Mouse (Mus musculus) spleen, postnatal 4 days (tissue): ENCODE measurements at regions not wholly inside any gene's neighbourhood (a gene's known extent, or its start where the extent isn't known, plus 50 kb on each side); places are given as distances from the start of the nearest gene placed in this dataset.

Experiments
- DNase-seq, 2 experiments: peaks; one replicate each; pipeline ENCODE4 v3.0.0; 2022; ENCODE audit warnings: low spot score in 2 of 2

DNA sequence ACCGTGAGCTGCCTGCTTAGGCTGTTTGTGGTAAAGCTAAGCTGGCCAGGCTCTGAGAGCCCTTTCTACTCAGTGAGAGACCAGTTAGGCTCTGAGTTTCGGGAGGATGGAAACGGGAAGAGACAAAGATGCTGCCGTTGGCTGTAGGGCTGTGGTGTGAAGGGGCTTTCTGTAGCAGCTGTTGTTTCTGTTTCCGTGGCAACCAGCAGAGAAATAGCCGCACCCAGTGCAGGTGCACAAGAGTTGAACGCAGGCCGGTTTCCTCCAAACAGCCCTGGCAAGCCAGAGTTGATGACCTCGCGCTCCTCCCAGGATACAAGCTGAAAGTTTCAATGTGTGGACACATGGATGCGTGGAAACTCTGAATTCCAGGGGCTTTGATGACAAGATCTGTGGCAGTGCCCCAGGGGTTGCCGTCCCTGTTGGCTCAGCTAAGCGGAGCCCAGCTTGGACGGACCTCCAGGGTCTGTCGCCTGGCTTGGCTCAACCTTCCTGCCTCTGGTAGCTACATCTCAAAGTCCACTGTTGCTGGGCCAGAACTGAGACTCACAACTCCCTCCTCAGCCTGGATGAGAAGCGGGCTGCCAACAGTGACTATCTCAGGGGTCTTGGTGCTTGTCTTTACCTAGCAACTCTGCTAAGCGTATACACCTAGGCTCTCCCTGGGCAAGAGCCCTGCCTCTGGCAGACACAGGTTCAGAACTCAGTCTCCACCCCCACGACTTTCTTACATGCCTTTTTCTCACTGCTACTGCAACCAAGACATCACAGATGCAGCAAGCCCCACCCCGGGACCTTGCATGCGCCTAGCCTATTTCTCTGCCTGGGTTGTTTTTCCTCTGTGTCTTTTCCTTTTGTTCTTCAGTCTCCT lies 192.6 kb upstream of the Map3k1 start:
- peak; percentile 61 to 78 for DNase-seq

DNA sequence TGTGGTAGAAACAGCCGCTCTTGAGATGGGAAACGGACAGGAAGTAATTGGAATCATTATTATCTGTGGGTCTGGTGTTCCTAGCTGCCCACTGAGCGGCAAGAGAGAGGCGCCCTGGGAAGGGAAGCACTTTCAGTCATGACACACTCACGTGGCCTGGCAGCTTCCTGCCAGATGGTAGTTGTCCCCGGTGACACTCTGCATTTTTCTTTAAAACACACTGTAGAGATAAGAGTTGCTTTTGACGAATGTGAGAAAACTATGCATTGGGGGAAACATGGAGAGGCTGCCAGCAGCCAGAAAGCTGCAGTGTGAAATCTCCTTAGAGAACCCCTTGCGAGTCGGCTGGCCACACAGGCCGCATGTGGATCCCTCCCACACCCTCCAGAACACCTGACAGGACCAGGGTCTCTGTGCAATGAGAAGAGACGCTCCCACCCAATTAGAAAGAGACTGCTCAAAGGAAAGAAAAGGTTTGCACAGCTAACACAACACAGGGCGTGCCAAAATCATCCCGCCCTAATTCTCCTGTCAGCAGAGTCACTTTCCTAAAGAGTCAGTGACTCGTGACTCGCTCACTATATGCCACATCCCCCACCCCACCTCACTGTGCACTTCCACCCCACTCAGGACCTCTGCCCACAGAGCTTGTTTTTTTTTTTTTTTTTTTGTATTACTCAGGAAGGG lies 194.0 kb upstream of the Map3k1 start:
- peak; percentile 46 to 74 for DNase-seq

DNA sequence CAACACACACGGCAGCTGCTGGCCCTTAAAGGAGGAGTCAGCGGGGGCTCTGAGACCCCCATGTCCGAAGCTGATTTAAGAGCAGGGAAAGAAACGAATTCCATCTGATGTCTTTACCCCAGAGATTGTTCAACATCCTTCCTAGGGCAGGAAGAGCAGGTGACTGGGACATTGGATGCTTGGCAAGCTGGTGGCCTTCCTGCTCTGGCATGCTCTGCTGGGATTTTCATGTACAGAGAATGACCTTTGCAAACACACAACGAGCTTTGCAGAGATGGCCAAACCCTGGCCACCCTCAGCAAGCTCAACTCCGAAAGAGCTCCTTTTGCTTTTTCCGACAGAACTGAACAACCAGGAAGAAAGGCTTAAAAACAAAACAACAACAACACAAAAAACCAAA lies 194.7 kb upstream of the Map3k1 start:
- no peak for DNase-seq

DNA sequence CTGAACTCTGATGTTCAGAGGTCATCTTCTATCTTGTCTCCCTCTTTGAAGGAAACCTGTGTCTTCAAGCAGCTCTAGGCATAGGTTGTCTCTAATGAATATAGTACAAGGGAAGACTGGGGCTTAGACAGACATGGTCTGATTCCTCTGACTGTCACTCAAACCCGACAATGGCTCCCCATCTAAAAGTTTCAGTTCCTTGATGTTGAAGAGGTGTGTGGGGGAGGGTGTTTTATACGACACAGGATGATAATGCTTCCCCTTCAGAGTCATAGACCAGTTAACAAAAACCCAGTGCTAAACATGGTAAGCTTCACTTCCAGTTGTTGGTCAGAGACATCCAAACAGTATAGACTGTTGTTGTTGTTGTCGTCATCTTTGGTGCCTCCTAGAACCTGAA lies 195.3 kb upstream of the Map3k1 start:
- no peak for DNase-seq

DNA sequence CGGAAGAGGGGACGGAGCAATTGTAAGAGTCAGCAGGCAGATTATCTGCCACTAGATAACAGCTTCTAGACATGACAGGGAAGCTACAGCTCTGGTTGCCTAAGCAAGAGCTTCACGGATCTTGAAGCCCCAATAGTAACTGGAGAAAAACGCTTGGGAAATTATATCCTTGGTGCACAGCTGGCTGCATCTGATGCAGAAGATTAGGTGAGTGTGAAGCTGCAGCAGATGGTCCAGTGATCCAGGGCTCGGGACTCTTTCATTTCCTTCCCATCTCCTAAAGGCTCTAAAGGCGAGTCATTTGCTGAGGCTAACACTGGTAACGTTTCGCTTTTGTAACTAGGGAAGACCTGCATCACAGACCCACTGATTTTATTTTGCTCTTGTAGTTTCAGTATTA lies 196.6 kb upstream of the Map3k1 start:
- no peak for DNase-seq

DNA sequence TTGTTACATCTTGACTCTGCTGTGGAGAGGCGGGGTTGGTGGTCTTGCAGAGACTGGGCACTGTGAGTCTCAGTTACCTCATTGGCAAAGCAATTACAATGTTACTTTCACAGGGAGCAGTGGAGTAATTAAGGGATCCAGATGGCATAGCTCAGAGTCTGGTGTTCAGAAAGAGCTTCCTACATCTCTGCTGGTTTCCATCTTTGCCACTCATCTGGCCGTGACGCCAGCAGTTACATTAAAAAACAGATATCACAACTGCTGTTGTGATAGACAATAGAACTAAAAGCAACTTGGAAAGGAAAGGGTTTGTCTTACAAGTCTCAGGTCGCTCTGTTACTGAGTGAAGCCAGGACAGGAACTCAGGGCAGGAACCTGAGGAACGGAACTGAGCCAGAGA lies 200.0 kb upstream of the Map3k1 start:
- DNase-seq: no peak

DNA sequence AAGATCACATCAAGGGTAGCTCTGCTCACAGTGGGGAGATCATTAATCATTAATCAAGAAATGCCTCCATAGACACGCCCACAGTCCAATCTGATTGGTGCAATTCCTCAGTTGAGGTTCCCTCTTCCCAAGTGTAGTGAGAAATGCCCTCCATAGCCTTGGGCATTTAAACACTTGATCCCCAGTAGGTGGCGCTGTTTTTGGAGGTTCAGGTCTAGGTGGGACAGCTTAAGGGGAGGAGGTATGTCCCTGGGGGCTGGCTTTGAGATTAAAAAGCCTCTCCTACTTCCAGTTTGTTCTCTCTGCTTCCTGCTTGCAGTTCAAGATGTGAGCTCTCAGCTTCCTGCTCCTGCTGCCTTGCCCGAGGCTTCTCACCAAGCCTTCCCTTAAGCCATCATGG lies 200.5 kb upstream of the Map3k1 start:
- no peak for DNase-seq

DNA sequence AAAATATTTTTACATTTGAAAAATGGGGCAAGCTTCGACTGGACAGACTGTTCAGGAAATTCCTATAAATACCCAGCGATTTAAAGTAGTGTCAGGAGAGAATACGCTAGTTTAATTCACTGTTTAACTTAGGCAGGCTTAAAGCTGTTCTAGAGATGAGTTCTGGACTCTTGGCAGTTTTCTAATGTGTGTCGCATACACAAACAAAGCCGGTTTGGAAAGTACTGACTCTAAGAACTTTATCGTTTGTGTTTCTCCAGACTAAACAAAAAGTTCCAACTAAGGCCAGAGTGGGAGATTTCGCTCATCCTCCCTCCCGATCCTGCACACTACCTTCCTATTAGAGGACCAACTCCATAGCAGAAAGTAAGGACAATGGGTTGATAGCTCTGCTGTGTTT lies 201.7 kb upstream of the Map3k1 start:
- DNase-seq: no peak

DNA sequence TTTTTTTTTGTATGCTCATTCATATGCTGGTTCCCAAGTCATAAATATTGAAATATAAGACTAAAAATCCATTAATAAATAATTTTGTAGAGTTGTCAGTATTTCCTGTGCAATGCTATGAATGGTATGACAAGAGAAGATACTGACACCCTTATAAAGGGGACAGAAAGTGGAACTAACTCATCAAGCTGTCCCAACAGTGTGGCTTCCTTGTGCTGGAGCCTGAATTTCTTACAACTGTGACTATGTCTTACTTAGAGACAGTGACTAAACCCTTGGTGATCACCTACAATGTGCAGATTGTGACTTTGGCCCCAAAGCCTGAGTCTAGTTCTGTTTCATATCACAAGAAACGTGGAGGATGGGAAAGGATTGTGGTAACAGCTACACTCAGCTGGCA lies 203.8 kb upstream of the Map3k1 start:
- DNase-seq: no peak

DNA sequence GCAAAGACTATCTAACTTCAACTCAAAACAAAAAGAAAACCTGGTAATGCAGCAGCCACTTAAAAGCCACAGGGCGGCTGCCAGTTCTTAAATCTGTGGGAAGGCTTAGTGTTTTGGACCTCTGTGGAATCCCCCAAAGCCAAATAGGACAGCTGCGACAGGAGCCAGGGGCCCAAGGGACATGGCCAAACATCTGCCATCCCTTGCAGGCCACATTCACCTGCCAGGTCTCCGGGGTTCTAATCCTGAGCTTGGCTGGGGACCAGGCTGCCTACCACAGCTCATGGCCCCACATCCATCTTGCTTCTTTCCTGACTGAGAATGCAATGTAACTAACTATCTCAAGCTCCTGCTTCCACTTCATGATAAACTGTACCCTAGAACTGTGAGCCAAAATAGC lies 206.3 kb upstream of the Map3k1 start:
- DNase-seq: no peak

DNA sequence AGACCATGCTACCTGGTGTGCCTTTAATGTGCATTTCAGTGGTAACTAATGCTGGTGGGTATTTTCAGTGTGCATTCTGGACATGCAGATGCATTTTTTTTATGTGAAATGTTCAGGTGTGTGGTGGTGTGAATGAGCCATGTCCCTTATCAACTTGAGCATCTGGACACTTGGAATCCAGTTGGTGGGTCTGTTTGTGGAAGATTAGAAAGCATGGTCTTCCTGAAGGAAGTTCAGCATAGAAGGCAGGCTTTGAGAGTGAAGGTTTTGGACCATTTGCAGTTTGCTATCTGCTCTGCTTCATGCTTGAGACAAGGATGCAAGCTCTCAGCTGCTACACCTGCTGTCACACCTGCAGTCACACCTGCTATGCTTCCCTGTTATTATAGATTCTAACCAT lies 207.5 kb upstream of the Map3k1 start:
- no peak for DNase-seq

DNA sequence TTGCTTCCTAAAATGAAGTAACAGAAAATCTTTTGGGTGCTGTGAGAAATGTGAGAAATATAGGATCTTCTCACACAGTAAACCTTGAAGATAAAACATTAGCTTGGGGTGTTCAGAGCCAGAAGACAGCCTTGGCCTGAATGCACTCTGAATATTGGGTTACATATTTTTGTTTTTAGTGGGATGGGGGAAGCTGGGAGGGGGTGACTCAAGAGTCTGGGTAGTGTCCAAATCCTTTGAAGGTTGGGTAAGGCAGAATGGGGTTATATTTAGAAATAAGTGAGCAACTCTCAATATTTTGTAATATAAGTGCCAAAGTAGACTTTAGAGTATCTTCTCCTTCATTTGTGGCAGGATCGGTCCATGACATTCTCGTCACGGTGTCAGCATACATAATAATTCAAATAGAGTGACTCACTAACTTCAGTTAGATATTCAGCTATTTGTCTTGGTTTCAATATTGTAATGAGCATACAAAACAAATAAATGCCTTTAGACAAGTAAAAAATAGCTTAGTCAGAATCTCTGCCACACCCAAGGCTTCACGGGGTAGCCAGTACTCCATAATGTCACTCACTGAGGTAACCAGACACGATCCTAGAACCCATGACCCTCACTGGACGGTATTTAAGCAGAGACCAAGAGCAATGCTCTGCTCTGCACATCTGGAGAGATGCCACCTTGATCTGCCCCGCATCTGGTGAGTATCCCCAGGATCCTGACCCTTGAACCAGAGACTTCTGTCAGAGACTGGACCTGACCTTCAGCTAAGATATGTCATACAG lies 209.9 kb upstream of the Map3k1 start:
- no peak for DNase-seq

DNA sequence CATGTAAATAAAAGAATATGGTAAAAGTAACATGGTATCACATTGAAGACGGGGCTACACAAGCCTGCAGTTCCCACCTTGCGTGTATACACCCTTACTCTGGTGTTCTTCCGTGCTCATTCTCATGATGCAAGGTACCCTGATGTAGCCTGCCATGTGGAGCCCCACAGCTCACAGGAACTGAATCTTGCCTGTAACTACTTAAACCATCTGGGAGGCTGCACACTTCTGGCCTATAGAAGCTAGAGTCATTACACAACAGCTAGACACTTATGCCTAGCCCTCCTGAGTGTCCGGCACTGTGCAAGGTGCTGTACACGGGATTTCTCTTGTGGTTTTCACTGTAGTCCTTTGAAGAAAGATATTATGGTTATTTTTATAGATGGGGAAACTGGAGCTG lies 210.8 kb upstream of the Map3k1 start:
- DNase-seq: no peak

DNA sequence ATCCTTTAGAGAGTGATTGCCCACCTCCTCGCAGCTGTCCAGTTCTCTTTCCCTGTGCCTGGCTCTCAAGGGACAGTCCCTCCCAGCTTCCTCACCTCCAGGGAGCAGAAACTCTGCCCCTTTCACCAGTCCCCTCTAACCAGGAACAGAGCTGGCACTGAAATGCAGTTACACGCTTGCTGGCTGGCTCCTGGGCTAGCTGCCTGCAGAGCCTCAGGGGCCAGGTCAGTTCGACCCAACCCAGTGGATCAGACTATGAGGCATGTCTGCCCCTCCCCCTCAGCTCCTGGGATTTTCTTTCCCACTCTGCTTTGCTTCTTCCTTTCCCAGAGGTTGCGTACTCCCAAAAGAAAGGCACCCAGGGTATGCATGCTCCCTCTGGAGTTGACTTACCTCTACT lies 214.4 kb upstream of the Map3k1 start:
- no peak for DNase-seq

DNA sequence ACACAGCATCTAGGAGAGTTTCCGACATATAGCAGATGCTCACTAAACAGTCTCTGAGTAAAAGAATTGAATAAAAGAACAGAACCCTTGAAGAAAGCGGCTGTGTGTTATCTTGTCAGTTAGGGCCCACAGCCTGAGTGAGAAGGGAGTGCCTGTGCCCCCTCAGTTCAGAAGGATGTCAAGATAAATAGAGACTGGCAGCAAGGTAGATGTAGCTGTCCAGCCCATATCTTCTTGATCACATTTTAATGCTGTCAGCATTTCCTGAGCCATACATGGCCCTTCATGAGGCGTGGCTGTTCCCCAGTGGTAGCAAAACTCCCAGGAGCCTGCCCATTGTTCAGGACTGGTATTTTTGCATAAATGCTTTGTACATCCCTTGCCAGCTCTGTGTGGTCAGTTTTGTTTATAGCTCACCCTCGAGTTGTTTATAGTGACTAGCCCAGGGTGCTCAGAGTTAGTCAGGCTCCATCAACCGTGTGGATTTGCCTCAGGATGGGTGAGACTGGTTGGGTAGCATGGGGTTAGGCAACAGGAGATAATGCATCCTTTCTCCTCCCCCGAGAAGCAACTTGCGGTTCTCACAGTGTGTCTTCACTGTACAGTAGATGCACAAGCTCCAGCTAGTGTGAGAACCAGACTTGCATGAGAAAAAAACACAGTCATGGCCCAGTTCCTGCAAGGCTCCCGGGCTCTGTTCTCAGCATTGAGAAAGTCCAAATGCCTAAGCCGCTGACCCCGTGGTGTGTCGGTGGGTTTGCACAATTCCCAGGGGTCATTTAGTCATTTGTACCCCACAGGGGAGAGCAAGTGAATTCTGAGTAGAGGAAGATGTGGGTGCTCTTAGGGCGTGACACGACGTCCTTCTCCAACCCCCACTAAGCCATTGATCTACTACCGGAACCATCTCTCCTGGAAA lies 216.1 kb upstream of the Map3k1 start:
- DNase-seq: no peak

DNA sequence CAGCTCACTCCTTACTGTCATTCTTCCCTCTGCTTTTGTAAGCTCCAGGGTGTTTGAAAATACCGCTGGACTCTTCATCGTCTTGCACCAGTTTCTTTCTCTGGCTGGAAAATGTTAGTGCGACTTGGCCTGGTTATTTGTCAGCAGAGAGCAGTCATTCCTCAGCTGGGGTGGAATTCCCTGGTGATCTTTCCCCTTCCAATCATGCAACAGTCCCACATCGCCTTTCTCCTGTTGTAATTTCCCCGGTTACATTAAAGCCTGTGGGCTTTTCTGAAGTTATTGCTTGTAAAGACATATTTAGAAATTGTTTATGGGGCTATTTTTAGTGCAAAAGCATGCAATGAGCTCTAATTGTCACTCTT lies 216.8 kb upstream of the Map3k1 start:
- DNase-seq: no peak

DNA sequence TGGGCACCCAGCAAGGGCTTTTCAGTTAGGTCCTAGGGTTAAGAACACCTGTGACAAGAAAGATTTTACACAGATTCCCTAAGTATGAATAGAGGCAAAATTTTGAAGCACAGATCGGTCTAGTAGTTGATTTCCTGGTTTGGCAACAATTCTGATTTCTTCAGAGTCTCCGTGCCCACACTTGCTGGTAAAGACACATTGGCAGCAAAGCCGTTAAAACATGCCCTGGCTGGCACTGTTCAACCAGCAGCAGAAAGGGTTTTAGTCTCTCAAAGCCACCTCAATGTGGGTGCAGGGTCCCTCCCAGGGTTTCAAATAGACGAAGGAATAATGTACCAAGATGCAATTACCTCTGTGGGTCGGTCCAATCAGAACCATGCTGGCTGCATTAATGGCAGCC lies 218.9 kb upstream of the Map3k1 start:
- DNase-seq: no peak

DNA sequence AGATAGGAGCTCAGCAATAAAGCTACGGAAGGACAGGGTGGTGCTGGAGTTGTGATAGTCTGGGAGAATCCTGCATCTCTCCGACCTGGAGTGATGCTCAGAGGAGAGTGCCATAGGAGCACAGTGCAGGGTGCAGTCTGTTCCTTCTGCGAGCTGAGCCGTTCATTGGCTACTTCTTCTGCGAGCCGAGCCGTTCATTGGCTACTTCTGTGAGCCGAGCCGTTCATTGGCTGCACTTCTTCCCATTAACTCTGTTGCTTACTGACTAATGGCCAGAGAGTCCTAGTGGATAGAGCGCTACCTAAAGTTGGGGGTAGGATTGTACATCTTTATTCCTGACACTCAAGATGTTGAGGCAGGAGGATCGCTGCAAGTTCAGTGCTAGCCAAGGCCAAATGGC lies 222.3 kb upstream of the Map3k1 start:
- DNase-seq: no peak

DNA sequence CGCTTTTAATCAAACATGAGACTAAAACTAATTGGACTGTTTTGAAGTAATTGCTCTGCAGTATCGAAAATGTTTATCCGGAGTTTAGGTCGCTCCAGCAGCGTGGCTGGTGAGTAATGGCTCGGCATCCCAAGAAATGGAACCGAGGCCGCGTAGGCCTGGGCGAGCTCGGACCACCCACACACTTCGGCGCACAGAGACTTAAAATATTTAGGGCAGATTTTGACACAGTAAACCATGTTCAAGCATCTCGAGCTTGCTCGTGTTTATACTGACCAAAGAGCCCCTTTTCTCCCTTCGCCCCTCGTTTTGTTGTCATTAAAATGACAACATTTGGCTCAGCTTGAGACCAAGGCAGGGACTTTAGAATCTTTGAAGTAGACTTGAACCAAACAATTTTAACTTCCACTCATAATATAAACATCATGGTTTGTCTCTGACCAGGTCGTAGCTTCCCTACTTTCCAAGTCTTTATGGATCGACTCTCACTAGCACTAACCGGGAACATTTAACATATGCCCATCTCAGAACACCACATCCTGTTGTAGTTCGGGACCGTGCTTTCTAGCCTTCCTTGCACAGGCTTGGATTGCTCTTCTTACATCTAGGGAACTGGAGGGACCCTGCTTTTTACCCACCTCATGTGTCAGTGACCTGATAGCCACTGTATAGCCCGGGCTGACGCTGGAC lies 223.0 kb upstream of the Map3k1 start:
- no peak for DNase-seq

DNA sequence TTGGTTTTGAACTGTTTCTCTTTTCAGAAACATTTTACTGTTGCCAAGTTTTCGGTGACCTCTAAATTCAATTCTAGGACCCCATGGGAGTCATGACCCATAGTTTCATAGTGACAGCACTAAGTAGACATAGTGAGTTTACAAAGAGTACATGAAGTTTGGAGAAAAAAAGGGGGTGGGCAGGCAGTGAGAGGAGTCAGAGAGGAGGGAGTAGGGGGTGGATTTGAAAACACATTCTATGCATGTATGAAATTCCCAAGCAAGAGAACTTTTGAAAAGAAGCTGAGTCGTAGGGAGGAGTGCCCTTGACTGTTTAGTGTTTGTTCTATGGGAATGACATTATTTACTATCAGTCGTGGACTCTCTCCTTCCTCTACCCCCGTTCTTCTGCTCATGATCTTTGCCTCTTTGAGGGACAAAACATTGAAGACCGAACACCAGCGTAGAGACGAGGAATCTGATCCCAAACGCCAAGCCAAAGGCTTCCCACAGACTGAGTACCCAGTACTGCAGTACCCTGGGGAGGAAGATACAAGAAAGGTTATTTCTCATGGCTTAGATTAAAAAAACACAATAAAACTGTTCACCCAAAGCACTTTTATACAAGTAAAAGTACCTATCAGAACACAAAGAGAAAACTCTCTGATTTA lies 229.1 kb upstream of the Map3k1 start:
- no peak for DNase-seq
